Mouse (Mus musculus): ENCODE results near the gene Chd4.
A peak's percentile ranks its signal among the peaks of the same experiment; 100 is the strongest.

Chd4 gene

GRCm38 (mm10) chr6:125143904-125144303 lies 48.1 kb downstream of the Chd4 start:
- no peak for DNase-seq

- DNase-seq, result peak; percentile 96
Measured at GRCm38 (mm10) chr6:125145001-125145400, 49.2 kb downstream of the Chd4 start, which contains the start of gene Iffo1. Iffo1 (plus strand) TSS chr6:125145241.

DNA sequence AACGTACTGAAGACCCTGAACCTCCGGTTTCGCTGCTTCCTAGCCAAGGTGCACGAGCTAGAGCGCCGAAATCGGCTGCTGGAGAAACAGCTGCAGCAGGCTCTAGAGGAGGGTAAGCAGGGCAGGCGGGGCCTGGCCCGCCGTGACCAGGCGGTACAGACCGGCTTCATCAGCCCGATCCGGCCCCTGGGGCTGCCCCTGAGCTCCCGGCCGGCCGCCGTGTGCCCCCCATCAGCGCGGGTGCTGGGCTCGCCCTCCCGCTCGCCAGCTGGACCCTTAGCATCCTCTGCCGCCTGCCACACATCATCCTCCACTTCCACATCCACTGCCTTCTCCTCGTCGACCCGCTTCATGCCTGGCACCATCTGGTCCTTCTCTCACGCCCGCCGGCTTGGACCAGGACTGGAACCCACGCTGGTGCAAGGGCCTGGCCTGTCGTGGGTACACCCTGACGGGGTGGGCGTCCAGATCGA lies 49.7 kb downstream of the Chd4 start:
- DNase-seq, result no peak

DNA sequence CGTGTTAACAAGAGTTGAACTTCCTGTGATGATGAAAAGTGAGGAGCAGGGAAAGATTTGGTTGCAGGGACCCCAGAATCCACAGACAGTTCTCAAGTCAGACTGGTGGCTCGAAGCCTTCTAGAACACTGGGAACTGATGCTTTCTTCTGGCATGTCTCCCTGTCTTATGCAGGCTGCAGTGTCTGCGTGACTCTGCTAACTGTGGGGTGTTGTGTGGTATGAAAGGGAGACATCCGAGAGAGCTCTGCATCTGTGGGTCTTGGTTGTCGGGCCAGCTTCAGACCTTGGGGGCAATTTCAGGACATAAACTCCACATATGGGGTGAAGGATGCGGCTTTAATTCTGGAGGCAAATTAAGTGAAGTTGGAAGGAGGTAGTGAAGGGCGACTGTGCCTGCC lies 50.4 kb downstream of the Chd4 start:
- DNase-seq, result no peak

DNA sequence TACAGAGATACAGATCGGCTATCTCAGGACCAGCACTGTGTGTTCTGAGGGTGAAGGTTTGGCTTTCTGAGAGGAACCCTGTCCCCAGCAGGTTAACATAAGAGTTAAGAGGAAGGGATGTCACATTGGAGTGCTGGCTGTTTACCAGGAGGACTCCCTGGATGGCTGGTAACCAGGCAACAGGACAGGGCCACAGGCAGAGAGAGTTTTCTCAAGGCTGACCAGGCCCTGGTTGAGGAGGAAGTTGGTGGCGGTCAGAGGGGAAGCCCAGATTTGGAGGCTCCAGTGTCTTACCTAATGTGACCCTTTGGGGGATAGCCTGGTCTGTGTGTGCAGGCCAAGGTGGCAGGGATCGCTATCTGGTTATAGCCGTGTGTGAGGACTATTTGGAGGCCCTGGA lies 51.0 kb downstream of the Chd4 start:
- no peak for DNase-seq

- no peak for DNase-seq
Measured at GRCm38 (mm10) chr6:125147329-125147728, 51.5 kb downstream of the Chd4 start.

GRCm38 (mm10) chr6:125148251-125148925 lies 52.6 kb downstream of the Chd4 start:
- no peak for DNase-seq

- no peak for DNase-seq
Measured at GRCm38 (mm10) chr6:125148926-125149568, 53.3 kb downstream of the Chd4 start.

DNA sequence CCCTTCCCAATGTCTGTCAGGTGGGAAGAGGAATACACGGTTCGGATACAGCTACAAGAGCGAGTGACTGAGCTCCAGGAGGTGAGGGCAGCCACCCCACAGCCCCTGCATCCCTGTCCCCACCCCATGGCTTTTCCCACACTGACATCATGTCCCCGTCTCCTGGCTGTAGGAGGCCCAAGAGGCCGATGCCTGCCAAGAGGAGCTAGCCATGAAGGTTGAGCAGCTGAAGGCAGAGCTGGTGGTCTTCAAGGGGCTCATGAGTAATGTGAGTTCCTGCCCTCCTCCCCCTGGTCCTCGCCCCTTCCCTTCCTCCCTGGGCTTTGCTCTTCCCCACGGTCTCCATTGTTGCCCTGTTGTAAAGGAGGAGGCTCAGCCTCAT lies 53.8 kb downstream of the Chd4 start:
- no peak for DNase-seq

DNA sequence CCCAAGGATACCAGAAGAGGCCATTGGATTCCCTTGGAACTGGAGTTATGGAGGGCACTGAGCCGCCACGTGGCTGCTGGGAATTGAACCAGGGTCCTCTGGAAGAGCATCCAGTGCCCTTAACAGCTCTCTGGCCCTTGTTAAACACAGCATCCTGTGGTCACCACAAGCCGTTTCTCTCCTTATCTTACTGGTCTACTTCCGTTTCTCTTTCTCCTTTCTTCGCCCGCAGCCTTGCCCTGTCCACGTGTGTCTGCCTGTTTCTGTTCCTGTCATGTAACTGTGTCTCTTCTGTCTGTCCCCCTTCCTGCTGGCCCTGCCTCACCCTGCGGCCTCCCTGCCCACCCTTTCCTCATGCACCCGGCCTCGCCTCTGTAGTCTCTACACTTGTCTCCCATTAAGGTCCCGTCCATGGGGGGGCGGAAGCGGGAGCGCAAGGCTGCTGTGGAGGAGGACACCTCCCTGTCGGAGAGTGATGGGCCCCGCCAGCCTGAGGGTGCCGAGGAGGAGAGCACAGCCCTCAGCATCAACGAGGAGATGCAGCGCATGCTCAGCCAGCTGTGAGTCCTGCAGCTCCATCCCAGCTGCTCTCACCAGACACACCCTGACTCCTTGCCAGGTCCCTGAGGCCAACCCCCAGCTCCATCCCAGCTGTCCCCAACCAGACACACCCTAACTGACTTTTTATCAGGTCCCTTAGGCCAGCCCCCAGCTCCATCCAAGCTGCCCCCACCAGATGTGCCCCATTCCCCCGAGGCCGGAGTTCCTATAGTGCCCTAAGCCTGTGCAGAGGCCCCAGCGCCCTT lies 56.6 kb downstream of the Chd4 start:
- DNase-seq, result no peak

GRCm38 (mm10) chr6:125153018-125153389 lies 57.2 kb downstream of the Chd4 start:
- DNase-seq, result no peak

DNA sequence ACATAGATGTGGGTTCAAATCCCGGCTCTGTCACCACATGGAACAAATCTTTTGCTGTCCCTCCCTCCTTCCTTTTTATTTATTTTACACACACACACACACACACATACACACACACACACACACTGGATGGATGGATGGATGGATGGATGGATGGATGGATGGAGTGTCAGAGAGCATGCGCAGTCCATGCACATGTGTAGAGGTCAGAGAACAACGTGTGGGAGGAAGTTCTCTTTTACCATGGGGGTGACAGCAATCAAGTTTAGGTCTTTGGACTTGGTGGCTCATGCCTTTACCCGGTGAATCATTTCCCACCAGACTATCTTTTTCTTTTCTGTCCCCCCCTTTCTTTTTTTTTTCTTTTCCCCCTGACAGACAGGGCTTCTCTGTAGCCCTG lies 57.9 kb downstream of the Chd4 start:
- no peak for DNase-seq

DNA sequence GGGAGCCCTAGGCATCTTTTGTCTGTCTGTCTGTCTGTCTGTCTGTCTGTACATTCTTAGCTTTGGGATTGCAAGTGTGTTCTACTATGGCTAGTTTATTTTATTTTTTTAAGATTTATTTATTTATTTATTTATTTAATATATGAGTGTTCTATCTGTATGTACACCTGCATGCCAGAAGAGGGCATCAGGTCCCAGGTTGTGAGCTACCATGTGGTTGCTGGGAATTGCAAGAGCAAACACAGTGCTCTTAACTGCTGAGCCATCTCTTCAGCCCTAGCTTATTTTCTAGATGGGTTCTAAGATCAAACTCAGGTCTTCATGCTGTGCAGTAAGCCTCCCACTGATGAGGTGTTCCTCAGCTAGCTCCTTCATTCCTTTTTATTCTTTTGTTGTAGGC lies 58.8 kb downstream of the Chd4 start:
- DNase-seq, result no peak

DNA sequence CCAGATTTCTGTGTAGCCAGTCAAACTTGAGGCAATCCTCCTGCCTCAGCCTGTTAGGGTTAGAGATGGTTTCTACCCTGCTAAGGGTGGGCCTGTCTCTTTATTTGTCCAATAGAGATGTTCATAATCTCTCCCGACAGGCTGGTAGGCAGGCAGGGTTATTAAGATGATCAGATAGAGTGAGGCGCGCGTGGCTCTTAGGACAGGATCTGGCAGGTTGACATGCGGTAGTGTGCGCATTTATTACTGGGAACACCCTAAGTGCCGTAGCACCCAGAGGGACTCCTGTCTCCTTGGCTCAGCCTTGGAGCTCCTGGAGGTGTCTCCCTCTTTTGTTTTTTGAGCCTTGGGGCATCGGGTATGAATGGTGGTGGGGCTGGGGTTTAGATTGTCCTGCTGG lies 59.5 kb downstream of the Chd4 start:
- no peak for DNase-seq

DNA sequence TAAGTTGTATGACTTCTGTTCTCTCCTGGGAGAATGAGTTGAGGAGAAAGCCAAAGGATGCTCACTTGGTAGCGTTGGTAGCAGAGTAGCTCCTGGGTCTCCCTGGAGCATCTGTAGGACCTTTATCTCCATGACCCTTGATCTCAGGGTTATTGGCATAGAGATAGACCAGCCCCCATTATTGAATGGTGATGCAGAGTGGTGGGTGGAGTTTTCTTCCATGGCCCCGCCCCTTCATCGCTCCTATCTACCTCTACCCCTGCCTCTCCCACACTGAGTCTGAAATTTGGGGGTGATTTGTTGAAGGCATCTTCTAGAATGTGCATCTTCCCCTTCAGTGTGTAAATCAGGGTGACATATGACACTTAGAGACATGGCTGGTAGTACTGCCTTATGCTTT lies 60.7 kb downstream of the Chd4 start:
- DNase-seq, result no peak

GRCm38 (mm10) chr6:125156903-125157614 lies 61.3 kb downstream of the Chd4 start:
- DNase-seq, result peak; percentile 66

DNA sequence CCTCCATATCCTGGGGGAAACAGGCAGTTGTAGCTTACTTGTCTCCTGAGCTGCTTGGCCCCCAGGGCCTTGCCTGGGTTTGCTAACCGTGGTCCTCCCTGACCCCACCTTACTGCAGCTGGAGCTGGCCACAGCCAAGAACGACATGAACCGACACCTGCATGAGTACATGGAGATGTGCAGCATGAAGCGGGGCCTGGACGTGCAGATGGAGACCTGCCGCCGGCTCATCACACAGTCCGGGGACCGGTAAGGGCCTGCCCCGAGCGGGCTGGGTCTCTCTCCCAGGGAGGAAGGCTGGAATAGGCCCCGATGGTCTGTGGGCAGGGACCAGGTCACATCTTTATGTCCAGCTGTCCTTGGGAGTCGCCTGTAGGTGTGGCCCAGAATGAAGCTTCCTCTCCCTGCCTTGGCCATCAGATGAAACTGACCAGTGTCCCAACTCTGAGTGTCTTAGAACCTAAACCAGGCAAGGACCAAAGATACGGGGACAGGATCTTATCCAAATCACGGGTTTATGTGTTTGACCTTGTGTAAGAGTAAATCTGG lies 63.2 kb downstream of the Chd4 start:
- no peak for DNase-seq

DNA sequence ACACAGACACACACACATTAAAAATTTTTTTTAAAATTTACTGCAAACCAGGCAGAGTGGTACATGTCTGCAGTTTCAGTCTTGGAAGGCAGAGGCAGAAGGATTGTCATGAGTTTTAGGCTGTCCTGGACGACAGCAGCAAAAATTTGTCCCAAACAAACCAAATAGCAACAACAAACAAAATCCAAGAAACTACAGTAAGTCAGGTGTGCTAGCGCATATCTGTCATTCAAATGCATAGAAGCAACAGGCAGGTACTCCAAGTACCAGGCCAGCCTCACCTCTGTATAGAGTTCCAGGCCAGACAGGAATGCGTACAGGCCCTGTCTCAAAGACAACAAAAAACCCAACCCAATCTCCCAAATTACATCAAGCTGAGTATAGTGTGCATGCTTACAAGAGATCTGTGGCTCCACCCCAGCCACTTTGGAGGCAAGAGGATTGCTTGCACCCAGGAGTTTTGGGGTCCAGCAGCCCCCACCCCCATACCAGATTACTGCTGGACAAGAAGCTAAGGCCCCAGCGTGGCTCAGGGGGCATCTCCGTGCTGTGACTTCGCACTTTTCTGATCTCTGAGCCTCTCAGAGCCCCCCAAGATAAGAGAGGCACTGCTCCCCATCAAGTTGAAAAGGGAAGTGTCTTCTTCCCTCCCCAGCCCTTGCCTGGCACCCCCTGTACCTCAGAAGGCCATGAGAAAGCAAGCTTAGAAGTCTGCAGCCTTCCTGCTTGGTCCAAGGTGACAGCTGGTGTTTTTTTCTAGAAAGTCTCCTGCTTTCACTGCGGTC lies 64.2 kb downstream of the Chd4 start:
- DNase-seq, result no peak

GRCm38 (mm10) chr6:125160558-125160853 lies 64.7 kb downstream of the Chd4 start:
- DNase-seq, result peak; percentile 30

GRCm38 (mm10) chr6:125160854-125161760 lies 65.3 kb downstream of the Chd4 start:
- peak; percentile 73 for DNase-seq

- peak; percentile 69 for DNase-seq
Measured at GRCm38 (mm10) chr6:125161971-125162370, 66.2 kb downstream of the Chd4 start.

All from embryo, embryonic 11 days (tissue).